Mouse (Mus musculus): Measurements from ENCODE around the gene Ssna1.

- no peak for TF ChIP-seq CTCF (IDR thresholded peaks at IDR 0.05)
- no peak for TF ChIP-seq EP300 (IDR thresholded peaks at IDR 0.05)
Observed at GRCm38 (mm10) chr2:25233421-25233820, 38.8 kb downstream of the Ssna1 start.
